Mouse (Mus musculus): ENCODE measurements around the gene Atad2b. TPM values are rescaled to one million over a fixed set of nuclear protein-coding genes. Genes with fewer than 3 reads are reported as not detected.
A peak's percentile ranks its signal among the peaks of the same experiment; 100 is the strongest.

Atad2b gene
- total and polyA plus RNA-seq, 3 experiments = 9.9 to 44.3 (median 15.3) TPM

GRCm38 (mm10) chr12:4874161-4874927 lies 42.8 kb upstream of the Atad2b start, which contains the start of gene Mfsd2b (continued):
- TF ChIP-seq ZKSCAN1 (IDR thresholded peaks at IDR 0.05; ENCODE audit: low read depth, low read length) (no peak), E2F4 (IDR thresholded peaks at IDR 0.05; ENCODE audit: borderline replicate concordance, low read depth, low read length) (no peak; the same call in 1 of the 2 replicates), MYC (IDR thresholded peaks at IDR 0.05; ENCODE audit: low read depth, low read length) (no peak), POLR2AphosphoS2 (IDR thresholded peaks at IDR 0.05; ENCODE audit: low read length) (peak; percentile 98)

- peaks cover 4 to 24% of the 10 kb centered on the region in 2 experiments for H3K36me3 ChIP-seq (ENCODE audit: control insufficient read depth in 1 of 2, insufficient read depth in 2 of 2, low read length in 2 of 2)
These were observed 41.5 kb upstream of the Atad2b start for GRCm38 (mm10) chr12:4875623-4876022.

GRCm38 (mm10) chr12:4878296-4878783 lies 38.8 kb upstream of the Atad2b start:
- H3K4me3 ChIP-seq (ENCODE audit: control insufficient read depth in 1 of 2, insufficient read depth in 1 of 2, low read depth in 2 of 2, low read length in 2 of 2) = no peak overlapping the region
- TF ChIP-seq KAT2A (conservative IDR thresholded peaks at IDR 0.05; ENCODE audit: low read depth, low read length) = no peak
- no peak for TF ChIP-seq MAZ (IDR thresholded peaks at IDR 0.05; ENCODE audit: low read depth, low read length)
- TF ChIP-seq MYC (IDR thresholded peaks at IDR 0.05; ENCODE audit: low read depth, low read length) = no peak
- TF ChIP-seq GATA1 (IDR thresholded peaks at IDR 0.05; ENCODE audit: low read depth, low read length) = no peak
- H3K9me3 ChIP-seq (replicated peaks; ENCODE audit: insufficient read depth, low read length) = no peaks in the 10 kb centered on the region
- no peaks in the 10 kb centered on the region for H3K27me3 ChIP-seq (ENCODE audit: control insufficient read depth in 1 of 2, insufficient read depth in 2 of 2, low read length in 2 of 2)
- H3K9ac ChIP-seq (ENCODE audit: control insufficient read depth, low read depth, low read length, poor library complexity, severe bottlenecking) = no peak overlapping the region
- H3K4me1 ChIP-seq (ENCODE audit: control insufficient read depth in 1 of 2, insufficient read depth in 2 of 2, low read length in 2 of 2) = peaks cover 7 to 21% of the 10 kb centered on the region in 2 experiments
- peaks cover 9 to 18% of the 10 kb centered on the region in 2 experiments for H3K36me3 ChIP-seq (ENCODE audit: control insufficient read depth in 1 of 2, insufficient read depth in 2 of 2, low read length in 2 of 2)
- peaks cover 5% of the 10 kb centered on the region; the same call in 1 of the 2 replicates for H3K79me2 ChIP-seq (ENCODE audit: control insufficient read depth, insufficient read depth, low read length, poor library complexity)
- no peak overlapping the region for H3K27ac ChIP-seq (ENCODE audit: control insufficient read depth, low read depth, low read length)
- no peak for DNase-seq (ENCODE audit: low read depth, low spot score)

More at GRCm38 (mm10) chr12:4875623-4876022, 41.5 kb upstream of the Atad2b start:
- Histone ChIP-seq H3K4me1 (ENCODE audit: control insufficient read depth in 1 of 2, insufficient read depth in 2 of 2, low read length in 2 of 2) (peaks cover 16 to 34% of the 10 kb centered on the region in 2 experiments), H3K4me3 (ENCODE audit: control insufficient read depth in 1 of 2, insufficient read depth in 1 of 2, low read depth in 2 of 2, low read length in 2 of 2) (no peak overlapping the region), H3K27ac (ENCODE audit: control insufficient read depth, low read depth, low read length) (no peak overlapping the region), H3K27me3 (ENCODE audit: control insufficient read depth in 1 of 2, insufficient read depth in 2 of 2, low read length in 2 of 2) (no peaks in the 10 kb centered on the region), H3K9me3 (replicated peaks; ENCODE audit: insufficient read depth, low read length) (no peaks in the 10 kb centered on the region), H3K79me2 (ENCODE audit: control insufficient read depth, insufficient read depth, low read length, poor library complexity) (peaks cover 5% of the 10 kb centered on the region), H3K9ac (ENCODE audit: control insufficient read depth, low read depth, low read length, poor library complexity, severe bottlenecking) (no peak overlapping the region)
- TF ChIP-seq MYB (IDR thresholded peaks at IDR 0.05; ENCODE audit: low read depth, low read length) (no peak), MAFK (IDR thresholded peaks at IDR 0.05; ENCODE audit: borderline replicate concordance, low read depth, low read length) (no peak), EP300 (IDR thresholded peaks at IDR 0.05; ENCODE audit: low read depth in 1 of 2, low read length in 2 of 2) (no peak), KAT2A (conservative IDR thresholded peaks at IDR 0.05; ENCODE audit: low read depth, low read length) (no peak), ZKSCAN1 (IDR thresholded peaks at IDR 0.05; ENCODE audit: low read depth, low read length) (no peak), RAD21 (IDR thresholded peaks at IDR 0.05; ENCODE audit: low read depth, low read length) (no peak), E2F4 (IDR thresholded peaks at IDR 0.05; ENCODE audit: borderline replicate concordance, low read depth, low read length) (no peak), TCF12 (IDR thresholded peaks at IDR 0.05; ENCODE audit: low read depth, low read length) (no peak), UBTF (IDR thresholded peaks at IDR 0.05; ENCODE audit: borderline replicate concordance, insufficient read depth, low read depth, low read length) (no peak)
- DNase-seq (ENCODE audit: low read depth, low spot score) = no peak
